ENCODE assay signal across 8 mouse cellular contexts in the genomic region with DNA sequence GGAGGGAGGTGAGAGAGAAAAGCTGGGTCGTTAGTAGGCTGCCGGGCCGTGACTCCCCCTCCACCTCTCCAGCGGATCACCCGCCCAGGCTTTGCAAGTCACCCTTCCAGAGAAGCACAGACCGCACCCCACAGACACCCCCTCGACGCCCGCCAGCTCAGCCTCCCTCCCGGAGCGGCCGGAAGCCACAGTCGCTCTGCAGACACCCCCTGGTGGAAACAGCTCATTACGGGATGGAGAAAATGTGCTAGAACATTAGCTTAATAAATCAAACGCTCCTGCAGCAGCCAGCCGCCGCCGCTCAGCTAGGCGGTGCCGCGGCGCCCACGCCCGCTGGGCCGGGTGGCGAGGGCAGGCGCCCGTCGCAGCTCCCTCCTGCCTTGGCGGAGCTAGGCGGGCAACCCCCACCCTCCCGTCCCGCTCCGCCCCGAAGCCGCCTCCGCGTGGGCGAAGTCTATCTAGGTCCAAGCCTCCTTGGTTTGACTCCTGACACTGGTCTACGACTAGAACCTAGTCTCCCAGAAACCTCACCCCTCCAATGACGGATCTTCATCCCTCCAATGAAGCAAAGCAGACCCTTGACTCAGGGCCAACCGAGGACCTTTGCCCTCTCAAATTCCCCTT. TPM values are rescaled to one million over a fixed set of nuclear protein-coding genes. Genes with fewer than 3 reads are reported as not detected.
DNase-seq lines count a peak whose midpoint lies in the region; ATAC-seq and TF ChIP-seq lines count a peak whose summit lies in the region.

No protein-coding gene starts in this region.

- peaks cover 59% of the 10 kb centered on the region for H3K27me3 ChIP-seq in erythroblast, embryonic 14.5 days (ENCODE audit: control insufficient read depth)
- peaks cover 8% of the 10 kb centered on the region for H3K27me3 ChIP-seq in heart, embryonic 11.5 days (ENCODE audit: control insufficient read depth, insufficient read depth, low read length)
- H3K27me3 ChIP-seq in kidney, embryonic 15.5 days, result no peaks in the 10 kb centered on the region
- no peaks in the 10 kb centered on the region for H3K27me3 ChIP-seq in liver, adult 2 months (ENCODE audit: control insufficient read depth, insufficient read depth, low read length)

- H3K4me2 ChIP-seq in heart, embryonic 11.5 days, result peak overlapping the region; percentile 94
- peak overlapping the region; percentile 75 for H3K4me2 ChIP-seq in kidney, embryonic 15.5 days

- no peaks in the 10 kb centered on the region for H3K79me2 ChIP-seq in liver, adult 2 months (ENCODE audit: control insufficient read depth, insufficient read depth, low read length)

- H3K4me1 ChIP-seq in erythroblast, embryonic 14.5 days (ENCODE audit: control insufficient read depth), result peaks cover 43% of the 10 kb centered on the region
- H3K4me1 ChIP-seq in heart, embryonic 11.5 days (ENCODE audit: control insufficient read depth, insufficient read depth, low read length), result 0 out of 2 replicates have a peak, but pooled peaks cover 10% of the 10 kb centered on the region
- H3K4me1 ChIP-seq in kidney, embryonic 15.5 days, result peaks cover 28% of the 10 kb centered on the region
- H3K4me1 ChIP-seq in liver, adult 2 months (ENCODE audit: control insufficient read depth, insufficient read depth, low read length), result no peaks in the 10 kb centered on the region

- peak; percentile 81 to 83 for DNase-seq in B cell, adult 2 months
- peak; percentile 40 to 64 for DNase-seq in adrenal gland, postnatal 4 days (ENCODE audit: low spot score in 2 of 2)
- peak; percentile 46 for DNase-seq in liver, adult 2 months (ENCODE audit: extremely low read depth, low read depth, low spot score)
- DNase-seq in spleen, postnatal 4 days (ENCODE audit: low spot score in 2 of 2), result peak; percentile 69 to 88

- 1% methylated on average over 42 of the region's 42 CpGs for WGBS in heart, embryonic 11.5 days (ENCODE audit: insufficient replicate concordance)
- under 1% methylated on average over 42 of the region's 42 CpGs for WGBS in kidney, embryonic 15.5 days
- 1% methylated on average over 42 of the region's 42 CpGs for WGBS in liver, adult 2 months

- peak; percentile 36; the same call in 1 of the 2 replicates for TF ChIP-seq CTCF in liver, adult 2 months (IDR thresholded peaks at IDR 0.05; ENCODE audit: low read depth, low read length)

- H3K36me3 ChIP-seq in erythroblast, embryonic 14.5 days (ENCODE audit: control insufficient read depth), result no peaks in the 10 kb centered on the region
- no peaks in the 10 kb centered on the region for H3K36me3 ChIP-seq in heart, embryonic 11.5 days (ENCODE audit: control insufficient read depth, insufficient read depth, low read length)
- no peaks in the 10 kb centered on the region for H3K36me3 ChIP-seq in kidney, embryonic 15.5 days
- no peaks in the 10 kb centered on the region for H3K36me3 ChIP-seq in liver, adult 2 months (ENCODE audit: control insufficient read depth, insufficient read depth, low read length)

- H3K9ac ChIP-seq in heart, embryonic 11.5 days (ENCODE audit: low read depth, low read length), result peak overlapping the region; percentile 69
- H3K9ac ChIP-seq in kidney, embryonic 15.5 days, result peak overlapping the region; percentile 33
- H3K9ac ChIP-seq in liver, adult 2 months (ENCODE audit: low read depth, low read length), result peak overlapping the region; percentile 40

- H3K4me3 ChIP-seq in erythroblast, embryonic 14.5 days (replicated peaks), result peak overlapping the region; percentile 49
- H3K4me3 ChIP-seq in heart, embryonic 11.5 days (ENCODE audit: low read depth, low read length), result peak overlapping the region; percentile 47
- H3K4me3 ChIP-seq in kidney, embryonic 15.5 days (replicated peaks), result peak overlapping the region; percentile 37
- peak overlapping the region; percentile 45; the same call in 1 of the 2 replicates for H3K4me3 ChIP-seq in liver, adult 2 months (ENCODE audit: insufficient read depth, low read depth, low read length)

- peak; percentile 75 for ATAC-seq in heart, embryonic 11.5 days (replicated peaks; ENCODE audit: insufficient number of reproducible peaks, low FRiP score, low TSS enrichment)
- ATAC-seq in kidney, embryonic 15.5 days (replicated peaks; ENCODE audit: low FRiP score), result peak; percentile 75
- ATAC-seq in monocyte, adult 5-6 weeks (replicated peaks; ENCODE audit: insufficient number of reproducible peaks, low FRiP score, low TSS enrichment, poor library complexity, severe bottlenecking), result peak; percentile 84

- no peak for TF ChIP-seq POLR2A in liver, adult 2 months (IDR thresholded peaks at IDR 0.05; ENCODE audit: extremely low read depth, insufficient read depth, low read length)

- H3K9me3 ChIP-seq in erythroblast, embryonic 14.5 days (ENCODE audit: control insufficient read depth, low read length), result no peaks in the 10 kb centered on the region
- no peaks in the 10 kb centered on the region for H3K9me3 ChIP-seq in heart, embryonic 11.5 days (replicated peaks; ENCODE audit: control insufficient read depth, low read length)
- H3K9me3 ChIP-seq in kidney, embryonic 15.5 days (replicated peaks), result no peaks in the 10 kb centered on the region

- peak overlapping the region; percentile 58; the same call in 1 of the 2 replicates for H3K27ac ChIP-seq in heart, embryonic 11.5 days (ENCODE audit: low read depth, low read length)
- peak overlapping the region; percentile 76 for H3K27ac ChIP-seq in kidney, embryonic 15.5 days
- H3K27ac ChIP-seq in liver, adult 2 months (replicated peaks; ENCODE audit: insufficient read depth, low read depth, low read length), result no peak overlapping the region

RNA-seq across cellular contexts. Expression of gene Acot11, which starts 23.1 kb away (rescaled TPM):
- 1 to 10 TPM; 6.1 to 7.4 TPM for total RNA-seq in adrenal gland, postnatal 4 days (2021)
- polyA plus RNA-seq in erythroblast, embryonic 14.5 days (2012), result 1.3 and 1.8 TPM in 2 replicates
- 3.0 and 4.3 TPM in 2 replicates for polyA plus RNA-seq in heart, embryonic 11.5 days (2014; fragmentation: Nextera tagmentation; extraction: Ambion mirVana)
- polyA plus RNA-seq in kidney, embryonic 15.5 days (2015; fragmentation: Nextera tagmentation; extraction: Ambion mirVana), result 2.7 and 3.7 TPM in 2 replicates
- 1.8 and 4.8 TPM in 2 replicates for total RNA-seq in liver, adult 2 months (2014; rRNA removed)
- polyA plus RNA-seq in liver, adult 2 months (2012; rRNA removed), result 6.3 and 14.3 TPM in 2 replicates
- total RNA-seq in monocyte, adult 5-6 weeks (2017), result 6.8 to 11.0 TPM (median 8.8 TPM) in 3 replicates
